Mouse (Mus musculus) midbrain, embryonic 13.5 days (tissue): Measurements from ENCODE around the gene Prkn. TPM values are rescaled to one million over a fixed set of nuclear protein-coding genes. Genes with fewer than 3 reads are reported as not detected.
A peak's percentile ranks its signal among the peaks of the same experiment; 100 is the strongest.

Source experiments
- ATAC-seq: fragments of 200-750 bp; cut with Nextera tagmentation; 2 replicates; pipeline ENCODE4 v1.8.0; 2017; ENCODE audit warnings: mild to moderate bottlenecking, moderate TSS enrichment, moderate library complexity
- H3K27ac ChIP-seq: fragments of 300-500 bp; sonication (generic); 2 replicates; pipeline ENCODE4 v1.5.1; 2015; ENCODE audit warnings: inconsistent platforms, mild to moderate bottlenecking, moderate library complexity
- H3K27me3 ChIP-seq: fragments of 300-500 bp; sonication (generic); 2 replicates; pipeline ENCODE4 v1.6.1; 2015; ENCODE audit warnings: mild to moderate bottlenecking, inconsistent platforms
- H3K36me3 ChIP-seq: fragments of 300-500 bp; sonication (generic); 2 replicates; pipeline ENCODE4 v1.6.1; 2015; ENCODE audit warnings: mild to moderate bottlenecking, inconsistent platforms
- H3K4me1 ChIP-seq: fragments of 300-500 bp; sonication (generic); replicated peaks from 2 replicates; pipeline ENCODE4 v1.6.1; 2015; ENCODE audit warnings: inconsistent platforms
- H3K4me2 ChIP-seq: fragments of 300-500 bp; sonication (generic); replicated peaks from 2 replicates; pipeline ENCODE4 v1.6.1; 2015; ENCODE audit warnings: moderate library complexity, mild to moderate bottlenecking, inconsistent platforms
- H3K4me3 ChIP-seq: fragments of 300-500 bp; sonication (generic); replicated peaks from 2 replicates; pipeline ENCODE4 v1.5.1; 2015; ENCODE audit warnings: mild to moderate bottlenecking, inconsistent platforms
- H3K9ac ChIP-seq: fragments of 300-500 bp; sonication (generic); replicated peaks from 2 replicates; pipeline ENCODE4 v1.6.1; 2015; ENCODE audit warnings: mild to moderate bottlenecking, inconsistent platforms
- H3K9me3 ChIP-seq: fragments of 300-500 bp; sonication (generic); 2 replicates; pipeline ENCODE4 v1.6.1; 2016; ENCODE audit warnings: mild to moderate bottlenecking, inconsistent platforms
- WGBS: fragments of 180-500 bp; shearing (Covaris S2); methylation state at CpG from one replicate; pipeline ENCODE4 v1.1.7; 2015; 5-methylcytosine and 5-hydroxymethylcytosine counted together
- polyA plus RNA-seq: library from polyadenylated mRNA; unstranded; fragments of >200 nt; fragmentation: Nextera tagmentation; extraction: Ambion mirVana; gene quantifications from 2 replicates; pipeline ENCODE4 v1.2.1, GENCODE M21; 2015

Gene Prkn
- polyA plus RNA-seq, 1 experiment from 2014 or later = 3.1 TPM

- no peak overlapping the region for H3K9ac ChIP-seq
- no peak for ATAC-seq
- no peak overlapping the region for H3K4me3 ChIP-seq
- 87% methylated on average over 4 of the region's 4 CpGs for WGBS
- no peaks in the 10 kb centered on the region for H3K4me1 ChIP-seq
- H3K9me3 ChIP-seq = no peaks in the 10 kb centered on the region
- H3K27me3 ChIP-seq = no peaks in the 10 kb centered on the region
- H3K36me3 ChIP-seq = no peaks in the 10 kb centered on the region
- H3K27ac ChIP-seq = no peak overlapping the region
- no peak overlapping the region for H3K4me2 ChIP-seq
Measured at GRCm38 (mm10) chr17:11585491-11585890, 745.3 kb downstream of the Prkn start.

GRCm38 (mm10) chr17:11607931-11608330 is 767.7 kb downstream of the Prkn start:
- Histone ChIP-seq H3K36me3 (no peaks in the 10 kb centered on the region), H3K4me3 (no peak overlapping the region), H3K4me1 (peaks cover 15% of the 10 kb centered on the region), H3K9me3 (no peaks in the 10 kb centered on the region), H3K4me2 (no peak overlapping the region), H3K9ac (no peak overlapping the region), H3K27ac (no peak overlapping the region), H3K27me3 (no peaks in the 10 kb centered on the region)
- WGBS = 94% methylated on average over 5 of the region's 5 CpGs
- no peak for ATAC-seq

GRCm38 (mm10) chr17:11611459-11611858 is 771.3 kb downstream of the Prkn start:
- no peak for ATAC-seq
- Histone ChIP-seq H3K4me3 (no peak overlapping the region), H3K27me3 (no peaks in the 10 kb centered on the region), H3K36me3 (no peaks in the 10 kb centered on the region), H3K27ac (no peak overlapping the region), H3K9ac (no peak overlapping the region), H3K4me1 (peaks cover 25% of the 10 kb centered on the region), H3K4me2 (0 out of 2 replicates have a peak overlapping the region, but pooled peaks have one; percentile 14), H3K9me3 (no peaks in the 10 kb centered on the region)
- 16% methylated on average over 7 of the region's 7 CpGs for WGBS

- H3K9ac ChIP-seq = no peak overlapping the region
- 72% methylated on average over 21 of the region's 21 CpGs for WGBS
Measured at GRCm38 (mm10) chr17:11612801-11613531, 772.8 kb downstream of the Prkn start.

GRCm38 (mm10) chr17:11617552-11617951 is 777.4 kb downstream of the Prkn start:
- no peak overlapping the region for H3K9ac ChIP-seq
- H3K27ac ChIP-seq = no peak overlapping the region
- peaks cover 15% of the 10 kb centered on the region; the same call in 1 of the 2 replicates for H3K4me1 ChIP-seq
- no peak overlapping the region for H3K4me2 ChIP-seq
- WGBS = 72% methylated on average over 2 of the region's 2 CpGs
- H3K27me3 ChIP-seq = no peaks in the 10 kb centered on the region
- ATAC-seq = no peak
- H3K36me3 ChIP-seq = no peaks in the 10 kb centered on the region
- no peak overlapping the region for H3K4me3 ChIP-seq
- no peaks in the 10 kb centered on the region for H3K9me3 ChIP-seq

More at GRCm38 (mm10) chr17:11612801-11613531, 772.8 kb downstream of the Prkn start:
- Histone ChIP-seq H3K36me3 (no peaks in the 10 kb centered on the region), H3K27me3 (no peaks in the 10 kb centered on the region), H3K4me2 (no peak overlapping the region), H3K4me1 (peaks cover 27% of the 10 kb centered on the region), H3K27ac (no peak overlapping the region), H3K9me3 (no peaks in the 10 kb centered on the region), H3K4me3 (no peak overlapping the region)
- ATAC-seq = no peak

- H3K36me3 ChIP-seq = no peaks in the 10 kb centered on the region
Measured at GRCm38 (mm10) chr17:11618886-11619590, 778.9 kb downstream of the Prkn start.

GRCm38 (mm10) chr17:11620770-11621169 is 780.6 kb downstream of the Prkn start:
- 93% methylated on average over 3 of the region's 3 CpGs for WGBS
- Histone ChIP-seq H3K4me3 (no peak overlapping the region), H3K4me1 (peaks cover 5% of the 10 kb centered on the region; the same call in 1 of the 2 replicates), H3K27ac (no peak overlapping the region), H3K9ac (no peak overlapping the region), H3K36me3 (no peaks in the 10 kb centered on the region), H3K9me3 (no peaks in the 10 kb centered on the region), H3K4me2 (no peak overlapping the region), H3K27me3 (no peaks in the 10 kb centered on the region)
- ATAC-seq = no peak

More at GRCm38 (mm10) chr17:11618886-11619590, 778.9 kb downstream of the Prkn start:
- no peak for ATAC-seq
- Histone ChIP-seq H3K27me3 (no peaks in the 10 kb centered on the region), H3K4me3 (no peak overlapping the region), H3K9ac (no peak overlapping the region), H3K9me3 (no peaks in the 10 kb centered on the region), H3K4me1 (peaks cover 5% of the 10 kb centered on the region; the same call in 1 of the 2 replicates), H3K4me2 (no peak overlapping the region), H3K27ac (no peak overlapping the region)
- whole genome bisulfite sequencing = 92% methylated on average over 8 of the region's 8 CpGs

GRCm38 (mm10) chr17:11621492-11621891 is 781.3 kb downstream of the Prkn start:
- Histone ChIP-seq H3K27ac (no peak overlapping the region), H3K36me3 (no peaks in the 10 kb centered on the region), H3K27me3 (no peaks in the 10 kb centered on the region), H3K4me2 (no peak overlapping the region), H3K4me1 (peaks cover 5% of the 10 kb centered on the region; the same call in 1 of the 2 replicates), H3K9me3 (no peaks in the 10 kb centered on the region), H3K9ac (no peak overlapping the region), H3K4me3 (no peak overlapping the region)
- ATAC-seq = no peak
- WGBS = 60% methylated on average over 3 of the region's 3 CpGs

GRCm38 (mm10) chr17:11626306-11626705 is 786.1 kb downstream of the Prkn start:
- Histone ChIP-seq H3K9ac (no peak overlapping the region), H3K4me1 (no peaks in the 10 kb centered on the region), H3K4me2 (no peak overlapping the region), H3K4me3 (no peak overlapping the region), H3K9me3 (no peaks in the 10 kb centered on the region), H3K36me3 (no peaks in the 10 kb centered on the region), H3K27ac (no peak overlapping the region), H3K27me3 (no peaks in the 10 kb centered on the region)
- WGBS = 91% methylated on average over 3 of the region's 3 CpGs
- ATAC-seq = no peak

- no peaks in the 10 kb centered on the region for H3K36me3 ChIP-seq
- ATAC-seq = no peak
- no peak overlapping the region for H3K27ac ChIP-seq
- H3K27me3 ChIP-seq = no peaks in the 10 kb centered on the region
- no peaks in the 10 kb centered on the region for H3K9me3 ChIP-seq
- H3K9ac ChIP-seq = no peak overlapping the region
- peaks cover 6% of the 10 kb centered on the region for H3K4me1 ChIP-seq
- H3K4me3 ChIP-seq = no peak overlapping the region
- 94% methylated on average over 11 of the region's 11 CpGs for WGBS
- no peak overlapping the region for H3K4me2 ChIP-seq
Measured at GRCm38 (mm10) chr17:11635121-11635520, 794.9 kb downstream of the Prkn start.

- no peaks in the 10 kb centered on the region for H3K9me3 ChIP-seq
- no peak overlapping the region for H3K4me3 ChIP-seq
- H3K27me3 ChIP-seq = no peaks in the 10 kb centered on the region
- H3K4me1 ChIP-seq = peaks cover 6% of the 10 kb centered on the region
- ATAC-seq = no peak
- H3K9ac ChIP-seq = no peak overlapping the region
- H3K27ac ChIP-seq = no peak overlapping the region
- H3K4me2 ChIP-seq = no peak overlapping the region
- H3K36me3 ChIP-seq = no peaks in the 10 kb centered on the region
- 90% methylated on average over 10 of the region's 10 CpGs for WGBS
Measured at GRCm38 (mm10) chr17:11637642-11638041, 797.5 kb downstream of the Prkn start.

- WGBS = 85% methylated on average over 6 of the region's 6 CpGs
- H3K9me3 ChIP-seq = no peaks in the 10 kb centered on the region
- ATAC-seq = no peak
- no peak overlapping the region for H3K4me2 ChIP-seq
- no peak overlapping the region for H3K9ac ChIP-seq
- no peak overlapping the region for H3K27ac ChIP-seq
- no peaks in the 10 kb centered on the region for H3K27me3 ChIP-seq
- peaks cover 6% of the 10 kb centered on the region for H3K4me1 ChIP-seq
- no peak overlapping the region for H3K4me3 ChIP-seq
- no peaks in the 10 kb centered on the region for H3K36me3 ChIP-seq
Measured at GRCm38 (mm10) chr17:11638451-11638850, 798.3 kb downstream of the Prkn start.
